Mouse (Mus musculus) heart, adult 2 months (tissue): ENCODE results near the gene Bmpr1a.

Source experiments
- CTCF ChIP-seq: fragments of 200-600 bp; IDR thresholded peaks from 2 replicates; pipeline ENCODE4 v1.8.1; 2022; ENCODE audit warnings: antibody characterized with exemption, mild to moderate bottlenecking, moderate library complexity
- POLR2A ChIP-seq: fragments of 200-500 bp; IDR thresholded peaks from 2 replicates; pipeline ENCODE4 v1.6.1; 2011; ENCODE audit warnings: mild to moderate bottlenecking, low read depth, low read length, control low read depth; ENCODE audit not compliant: insufficient read depth

DNA sequence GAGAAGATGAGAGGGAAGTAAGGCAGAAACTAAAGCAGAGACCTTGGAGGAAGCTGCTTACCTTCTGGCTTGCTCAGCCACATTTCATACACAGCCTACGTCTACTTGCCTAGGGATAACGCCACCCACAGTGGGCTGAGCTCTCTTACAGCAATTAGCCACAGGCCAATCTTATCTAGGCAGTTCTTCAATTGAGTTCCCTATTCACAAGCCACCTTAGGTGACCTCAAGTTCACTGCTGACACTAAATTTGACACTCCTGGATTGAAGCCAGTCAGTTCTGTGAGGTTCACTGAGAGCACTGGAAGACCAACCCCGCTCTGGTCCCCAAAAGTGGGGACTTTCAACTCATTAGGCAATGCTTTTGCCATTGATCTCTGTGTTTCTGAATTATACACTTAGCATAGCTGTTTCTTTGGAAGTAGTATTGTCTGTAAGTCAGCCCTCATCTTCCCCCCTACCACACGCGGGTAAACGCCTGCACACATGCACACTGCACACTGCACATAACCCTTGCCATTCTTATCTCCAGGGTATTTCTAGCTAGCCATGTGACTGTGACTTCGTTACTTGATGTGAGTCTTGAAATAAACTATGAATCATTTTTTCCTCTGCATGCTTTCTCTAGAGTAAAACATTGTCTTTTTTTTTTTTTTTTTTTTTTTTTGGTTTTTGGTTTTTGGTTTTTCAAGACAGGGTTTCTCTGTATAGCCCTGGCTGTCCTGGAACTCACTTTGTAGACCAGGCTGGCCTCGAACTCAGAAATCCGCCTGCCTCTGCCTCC, 120.0 kb downstream of the Bmpr1a start:
- no peak for TF ChIP-seq CTCF
- TF ChIP-seq POLR2A = no peak
